In the genomic region with DNA sequence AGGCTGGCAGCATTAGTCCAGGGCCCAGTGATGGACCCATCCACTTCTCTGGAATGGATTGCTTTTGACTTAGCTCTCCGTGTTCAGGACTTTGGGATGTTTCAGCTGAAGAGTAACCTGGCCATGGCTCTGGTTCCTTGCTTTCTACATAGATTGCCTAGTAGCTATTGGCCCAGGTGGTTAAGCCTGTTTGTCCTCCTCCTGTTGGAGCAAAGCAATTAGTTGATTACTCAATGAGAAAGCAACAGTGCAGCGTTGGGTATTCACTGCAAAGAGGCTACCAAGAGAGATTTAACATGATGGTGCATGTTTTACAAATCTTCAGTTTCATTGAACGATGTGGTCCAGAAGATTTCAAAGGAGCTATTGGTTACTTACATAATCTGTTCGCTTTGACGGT, we compare ENCODE assay signal across 19 mouse cellular contexts.
"Had no signal": no experiment of that assay in that cellular context is flagged by ENCODE, and none has a peak within 500 bp of the region (broad histone marks: within the 10 kb centered on the region; RNA-seq: fewer than 3 reads in every experiment).

No protein-coding gene starts in this region.

- H3K4me2 ChIP-seq: lung, embryonic 14.5 days; midbrain, embryonic 12.5 days; neural tube, embryonic 13.5 days; neural tube, embryonic 15.5 days had no signal

- DNase-seq: lung, adult 18-20 months; lung, embryonic 14.5 days; lung, postnatal 10 days; lung, postnatal 4 days; midbrain, embryonic 14.5 days; retina, postnatal 1 day; right cerebral cortex, adult 18-20 months; right cerebral cortex, postnatal 25 days; right cerebral cortex, postnatal 4 days; spleen, adult 18-20 months; thymus, adult 18-20 months; thymus, postnatal 14 days; thymus, postnatal 36 days had no signal

- H3K4me3 ChIP-seq: midbrain, embryonic 10.5 days; midbrain, embryonic 12.5 days; myocyte; neural tube, embryonic 13.5 days; neural tube, embryonic 15.5 days had no signal

- H3K4me1 ChIP-seq: midbrain, embryonic 10.5 days; midbrain, embryonic 12.5 days; neural tube, embryonic 13.5 days had no signal

- ATAC-seq: midbrain, embryonic 16.5 days had no signal

- H3K36me3 ChIP-seq: neural tube, embryonic 15.5 days had no signal

- H3K27ac ChIP-seq: midbrain, embryonic 10.5 days; midbrain, embryonic 12.5 days; neural tube, embryonic 13.5 days; neural tube, embryonic 15.5 days had no signal

- H3K27me3 ChIP-seq: midbrain, embryonic 12.5 days; neural tube, embryonic 13.5 days; neural tube, embryonic 15.5 days had no signal

- H3K9ac ChIP-seq: lung, embryonic 14.5 days; midbrain, embryonic 12.5 days; neural tube, embryonic 13.5 days; neural tube, embryonic 15.5 days had no signal

- H3K9me3 ChIP-seq: midbrain, embryonic 10.5 days; midbrain, embryonic 12.5 days; neural tube, embryonic 13.5 days; neural tube, embryonic 15.5 days had no signal
